Mouse (Mus musculus) hindbrain, embryonic 16.5 days (tissue): ENCODE data around the gene Ankib1. TPM values are rescaled to one million over a fixed set of nuclear protein-coding genes. Genes with fewer than 3 reads are reported as not detected.
A peak's percentile ranks its signal among the peaks of the same experiment; 100 is the strongest.
"Not testable (repeated sequence)": the region's sequence is repeated elsewhere in the genome, so short reads cannot be mapped to it uniquely, and the experiment has no call there.

ENCODE experiments used
- ATAC-seq: fragments of 200-750 bp; cut with Nextera tagmentation; 2 replicates; pipeline ENCODE4 v1.8.0; 2017; ENCODE audit warnings: moderate TSS enrichment, moderate library complexity
- H3K27ac ChIP-seq: fragments of 300-500 bp; sonication (generic); 2 replicates; pipeline ENCODE4 v1.5.1; 2014; ENCODE audit warnings: low read depth, mild to moderate bottlenecking, control low read depth, low read length, moderate library complexity
- H3K27me3 ChIP-seq: fragments of 300-500 bp; sonication (generic); replicated peaks from 2 replicates; pipeline ENCODE4 v1.6.1; 2014; ENCODE audit warnings: low read length; ENCODE audit not compliant: control insufficient read depth, insufficient read depth
- H3K36me3 ChIP-seq: fragments of 300-500 bp; sonication (generic); 2 replicates; pipeline ENCODE4 v1.6.1; 2014; ENCODE audit warnings: mild to moderate bottlenecking, low read length, moderate library complexity, mixed read lengths; ENCODE audit not compliant: control insufficient read depth, insufficient read depth
- H3K4me1 ChIP-seq: fragments of 300-500 bp; sonication (generic); 2 replicates; pipeline ENCODE4 v1.6.1; 2014; ENCODE audit warnings: low read depth, low read length; ENCODE audit not compliant: control insufficient read depth, insufficient read depth
- H3K4me2 ChIP-seq: fragments of 300-500 bp; sonication (generic); 2 replicates; pipeline ENCODE4 v1.6.1; 2014; ENCODE audit warnings: mild to moderate bottlenecking, low read length, control low read depth, moderate library complexity
- H3K4me3 ChIP-seq: fragments of 300-500 bp; sonication (generic); 2 replicates; pipeline ENCODE4 v1.5.1; 2014; ENCODE audit warnings: mild to moderate bottlenecking, low read length, control low read depth, moderate library complexity
- H3K9ac ChIP-seq: fragments of 300-500 bp; sonication (generic); 2 replicates; pipeline ENCODE4 v1.6.1; 2014; ENCODE audit warnings: low read depth, mild to moderate bottlenecking, control low read depth, low read length, moderate library complexity
- H3K9me3 ChIP-seq: fragments of 300-500 bp; sonication (generic); 2 replicates; pipeline ENCODE4 v1.6.1; 2014; ENCODE audit warnings: mild to moderate bottlenecking, low read length, moderate library complexity; ENCODE audit not compliant: control insufficient read depth
- WGBS: fragments of 180-500 bp; shearing (Covaris S2); extraction: QIAGEN DNeasy Blood & Tissue Kit; methylation state at CpG from one replicate; pipeline ENCODE4 v1.1.7; 2014; 5-methylcytosine and 5-hydroxymethylcytosine counted together
- polyA plus RNA-seq: library from polyadenylated mRNA; unstranded; fragments of >200 nt; fragmentation: Nextera tagmentation; extraction: Ambion mirVana; gene quantifications from 2 replicates; pipeline ENCODE4 v1.2.1, GENCODE M21; 2015

The Ankib1 gene
- polyA plus RNA-seq, 1 experiment from 2014 or later: 15.4 TPM

DNA sequence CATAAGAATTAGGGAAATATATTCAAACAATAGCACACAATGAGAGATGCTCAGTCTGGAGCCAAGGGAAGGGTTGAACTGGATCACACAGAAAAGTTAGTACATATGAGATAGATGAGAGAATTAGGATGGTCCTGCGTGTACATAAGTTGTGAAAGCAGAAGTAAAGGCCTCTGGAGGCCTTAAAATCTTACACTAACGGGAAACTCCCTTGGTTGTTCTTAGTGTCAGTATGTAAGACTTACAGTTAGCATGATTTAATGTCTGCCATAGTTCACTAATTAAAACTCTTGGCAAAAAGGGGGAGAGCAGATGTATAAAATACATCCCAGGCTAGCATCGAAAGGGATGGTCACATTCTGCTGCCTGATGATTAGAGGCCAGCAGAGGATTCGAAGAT lies 148.9 kb downstream of the Ankib1 start:
- 96% methylated on average over 4 of the region's 4 CpGs for WGBS
- no peak overlapping the region for H3K4me2 ChIP-seq
- no peaks in the 10 kb centered on the region for H3K36me3 ChIP-seq
- no peak overlapping the region for H3K4me3 ChIP-seq
- H3K9ac ChIP-seq: no peak overlapping the region
- H3K9me3 ChIP-seq: no peaks in the 10 kb centered on the region
- H3K4me1 ChIP-seq: no peaks in the 10 kb centered on the region
- H3K27me3 ChIP-seq: no peaks in the 10 kb centered on the region
- no peak for ATAC-seq
- H3K27ac ChIP-seq: no peak overlapping the region

DNA sequence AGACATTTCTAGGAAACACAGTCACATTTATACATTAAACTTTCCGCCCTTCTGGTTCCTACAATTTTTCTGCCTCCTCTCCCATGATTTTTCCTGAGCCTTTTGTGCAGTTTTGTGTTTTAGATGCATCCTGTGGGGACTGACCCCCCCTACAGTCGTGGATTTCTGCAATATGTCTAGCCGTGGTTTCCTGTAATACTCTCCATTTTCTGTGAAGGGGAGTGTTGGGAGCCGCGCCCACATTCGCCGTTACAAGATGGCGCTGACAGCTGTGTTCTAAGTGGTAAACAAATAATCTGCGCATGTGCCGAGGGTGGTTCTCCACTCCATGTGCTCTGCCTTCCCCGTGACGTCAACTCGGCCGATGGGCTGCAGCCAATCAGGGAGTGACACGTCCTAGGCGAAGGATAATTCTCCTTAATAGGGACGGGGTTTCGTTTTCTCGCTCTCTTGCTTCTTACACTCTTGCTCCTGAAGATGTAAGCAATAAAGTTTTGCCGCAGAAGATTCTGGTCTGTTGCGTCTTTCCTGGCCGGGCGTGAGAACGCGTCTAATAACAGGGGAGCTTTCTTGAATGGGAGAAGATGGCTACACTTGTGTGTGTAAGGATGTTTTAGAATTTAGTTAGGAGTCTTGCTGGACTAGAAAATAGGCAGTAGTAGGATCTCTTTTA lies 149.7 kb downstream of the Ankib1 start:
- ATAC-seq, H3K4me1 ChIP-seq, H3K4me3 ChIP-seq, H3K27ac ChIP-seq, H3K9ac ChIP-seq, H3K27me3 ChIP-seq, H3K9me3 ChIP-seq, H3K4me2 ChIP-seq, H3K36me3 ChIP-seq: not testable (repeated sequence)
- WGBS: 94% methylated on average over 15 of the region's 25 CpGs

DNA sequence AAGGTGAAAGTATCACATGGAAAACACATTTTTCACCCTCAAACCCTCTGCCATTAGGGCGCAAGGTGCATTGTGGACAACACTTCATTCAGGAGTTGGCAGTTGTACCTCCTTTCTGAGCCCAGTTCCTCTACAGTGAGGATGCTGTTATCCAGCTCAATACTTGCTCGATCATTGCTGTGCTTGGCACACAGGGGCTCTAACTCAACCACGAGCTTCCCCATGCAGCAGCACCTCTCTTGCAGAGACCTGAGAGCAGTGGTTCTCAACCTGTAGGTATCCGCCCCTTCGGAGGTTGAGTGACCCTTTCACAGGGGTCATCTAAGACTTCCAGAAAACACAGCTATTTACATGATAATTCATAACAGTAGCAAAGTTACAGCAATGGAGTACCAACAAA lies 151.1 kb downstream of the Ankib1 start:
- no peaks in the 10 kb centered on the region for H3K9me3 ChIP-seq
- 84% methylated on average over 5 of the region's 5 CpGs for WGBS
- no peak for ATAC-seq
- H3K27ac ChIP-seq: no peak overlapping the region
- no peak overlapping the region for H3K4me3 ChIP-seq
- no peak overlapping the region for H3K9ac ChIP-seq
- no peaks in the 10 kb centered on the region for H3K36me3 ChIP-seq
- H3K27me3 ChIP-seq: no peaks in the 10 kb centered on the region
- H3K4me1 ChIP-seq: peaks cover under 1% of the 10 kb centered on the region
- H3K4me2 ChIP-seq: no peak overlapping the region

DNA sequence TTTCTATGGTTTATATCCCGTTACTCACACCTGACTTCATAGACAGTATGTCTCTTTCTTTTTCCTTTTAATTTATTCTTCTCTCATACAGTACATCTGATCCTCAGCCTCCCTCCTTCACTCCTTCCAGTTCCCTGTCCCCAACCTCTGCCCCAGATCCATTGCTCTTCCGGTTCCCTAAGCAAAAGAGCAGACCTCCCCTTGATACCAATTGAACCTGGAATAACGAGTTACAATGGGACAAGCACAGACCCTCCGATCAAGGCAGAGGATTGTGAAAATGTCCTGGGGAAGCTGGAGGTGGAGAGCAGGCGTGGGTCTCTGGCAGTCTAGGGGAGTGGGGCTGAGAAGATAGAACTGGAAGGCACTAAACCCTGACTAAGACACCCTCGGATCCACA lies 151.8 kb downstream of the Ankib1 start, which contains the start of gene Tmbim7:
Gene Tmbim7, plus strand, starts transcription at position 301 of the 400 bp plus-strand sequence.
- no peak within 1 kb of the TSS for H3K27ac ChIP-seq
- no peaks in the 10 kb centered on the region for H3K36me3 ChIP-seq
- H3K27me3 ChIP-seq: no peaks in the 10 kb centered on the region
- H3K4me1 ChIP-seq: peaks cover 5% of the 10 kb centered on the region
- ATAC-seq: no peak
- H3K4me2 ChIP-seq: no peak within 1 kb of the TSS
- no peak within 1 kb of the TSS for H3K9ac ChIP-seq
- no peak within 1 kb of the TSS for H3K4me3 ChIP-seq
- 79% methylated on average over 6 of the region's 6 CpGs for WGBS
- H3K9me3 ChIP-seq: no peaks in the 10 kb centered on the region

DNA sequence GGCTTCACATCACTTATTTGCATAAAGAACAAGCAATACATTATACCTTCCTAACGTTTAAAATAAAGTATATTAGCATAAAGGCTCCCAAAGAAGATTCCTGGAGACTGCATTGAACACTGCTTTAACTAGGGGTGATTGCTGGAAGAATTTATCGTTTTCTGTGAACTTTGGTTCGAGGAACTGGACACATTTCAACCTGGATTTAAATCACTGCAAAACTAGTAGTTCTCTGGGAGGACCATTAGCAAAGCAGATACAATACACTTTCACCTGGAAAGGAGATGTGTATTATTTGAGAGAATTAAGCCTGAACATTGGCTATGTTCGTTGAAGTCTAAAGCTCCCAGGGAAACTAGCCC lies 153.9 kb downstream of the Ankib1 start:
- no peak overlapping the region for H3K9ac ChIP-seq
- ATAC-seq: no peak
- H3K4me2 ChIP-seq: no peak overlapping the region
- H3K27me3 ChIP-seq: no peaks in the 10 kb centered on the region
- no peaks in the 10 kb centered on the region for H3K9me3 ChIP-seq
- H3K27ac ChIP-seq: no peak overlapping the region
- H3K4me1 ChIP-seq: peaks cover 14% of the 10 kb centered on the region
- WGBS: 75% methylated on average over 4 of the region's 4 CpGs
- no peak overlapping the region for H3K4me3 ChIP-seq
- H3K36me3 ChIP-seq: peaks cover 4% of the 10 kb centered on the region; the same call in 1 of the 2 replicates

DNA sequence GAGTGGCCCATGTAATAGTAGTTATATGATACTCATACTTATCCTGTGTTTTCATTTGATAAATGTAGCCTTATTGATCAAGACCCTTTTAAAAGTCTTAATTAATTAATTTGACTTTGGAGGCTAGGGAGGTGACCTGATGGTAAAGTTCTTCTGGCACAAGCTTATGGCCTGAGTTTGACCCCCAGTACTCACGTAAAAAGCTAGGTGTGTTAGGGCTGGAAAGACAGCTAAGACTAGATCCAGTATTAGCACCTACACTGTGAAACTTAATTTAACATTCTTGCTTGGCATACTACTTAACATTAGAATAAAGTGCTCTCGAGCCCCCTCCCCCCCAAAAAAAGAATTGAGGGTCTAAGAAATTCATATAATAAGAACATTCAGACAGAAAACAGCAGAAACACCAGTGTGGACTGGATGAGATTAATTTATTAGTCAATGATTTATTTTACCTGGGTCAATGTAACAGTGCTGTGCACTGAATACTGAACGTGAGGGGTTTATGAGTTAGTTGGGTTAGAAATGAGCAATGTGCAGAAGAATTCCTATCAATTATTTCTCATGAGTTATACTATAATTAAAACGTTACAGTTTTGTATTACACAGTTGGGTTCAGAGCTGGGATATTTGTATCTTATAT lies 154.4 kb downstream of the Ankib1 start:
- Histone ChIP-seq H3K36me3 (peaks cover 4% of the 10 kb centered on the region; the same call in 1 of the 2 replicates), H3K4me3 (peak overlapping the region; percentile 98; the same call in 1 of the 2 replicates), H3K27me3 (no peaks in the 10 kb centered on the region), H3K4me1 (peaks cover 14% of the 10 kb centered on the region), H3K9me3 (no peaks in the 10 kb centered on the region), H3K9ac (no peak overlapping the region), H3K27ac (no peak overlapping the region), H3K4me2 (peak overlapping the region; percentile 75)
- WGBS: 56% methylated on average over 4 of the region's 4 CpGs
- peak; percentile 46 for ATAC-seq

DNA sequence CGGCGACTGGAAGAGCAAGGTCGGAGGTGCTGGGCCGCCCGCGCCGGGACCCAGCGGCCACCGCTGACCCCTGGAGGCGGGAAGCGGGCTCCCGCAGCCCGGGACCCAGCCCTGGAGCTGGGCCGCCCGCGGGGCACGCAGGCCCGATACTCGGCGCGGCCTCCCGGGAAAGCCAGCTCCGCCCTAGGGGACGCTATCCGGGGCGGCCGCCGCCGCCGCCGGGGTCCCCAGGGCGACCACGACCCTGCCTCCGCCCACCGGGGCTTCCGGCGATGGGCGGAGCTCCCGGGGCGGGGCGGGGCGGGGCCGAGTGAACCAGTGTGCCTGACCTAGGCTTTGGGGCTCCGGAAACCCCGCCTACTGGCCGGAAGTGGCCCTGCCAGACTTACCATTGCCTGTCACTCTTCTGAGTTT lies 155.0 kb downstream of the Ankib1 start:
- Histone ChIP-seq H3K27me3 (no peaks in the 10 kb centered on the region), H3K9ac (peak overlapping the region; percentile 97), H3K9me3 (no peaks in the 10 kb centered on the region), H3K4me1 (peaks cover 14% of the 10 kb centered on the region), H3K36me3 (peaks cover 4% of the 10 kb centered on the region; the same call in 1 of the 2 replicates), H3K4me2 (peak overlapping the region; percentile 75), H3K4me3 (peak overlapping the region; percentile 98), H3K27ac (peak overlapping the region; percentile 91)
- ATAC-seq: peak; percentile 96
- 0% methylated on average over 1 of the region's 46 CpGs for WGBS

DNA sequence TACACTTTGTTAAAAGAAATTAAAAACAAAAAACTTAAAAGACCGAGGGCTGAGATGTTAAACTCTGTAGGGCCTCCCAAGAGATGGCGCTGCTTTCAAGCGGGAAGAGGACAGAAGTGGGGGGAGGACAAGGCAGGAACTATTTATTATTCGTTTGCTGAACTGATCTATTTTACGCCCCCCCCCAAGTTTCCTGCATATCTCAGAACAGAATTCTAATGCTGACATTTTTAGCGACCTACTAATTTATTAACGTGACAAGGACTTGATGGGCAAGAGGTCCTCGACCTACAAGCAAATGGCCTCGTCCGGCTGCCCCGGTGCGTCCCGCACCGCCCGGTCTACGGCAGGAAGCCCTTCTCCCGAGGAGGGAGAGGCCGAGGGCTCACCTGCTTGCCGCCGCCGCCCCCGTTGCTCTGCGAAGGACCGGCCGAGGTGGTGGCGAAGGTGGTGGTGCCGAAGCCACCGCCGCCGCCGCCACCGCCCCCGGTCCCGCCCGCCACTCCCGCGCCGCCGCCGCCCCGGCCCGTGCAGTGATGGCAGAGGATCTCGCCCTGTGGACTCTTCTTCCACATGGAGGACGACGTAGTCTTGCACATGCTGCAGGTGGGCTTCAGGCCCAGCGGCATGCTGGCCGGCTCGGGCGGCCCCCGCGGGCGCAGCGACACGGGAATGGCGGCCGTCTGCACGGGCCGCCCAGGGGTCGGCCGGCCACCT lies 155.6 kb downstream of the Ankib1 start:
- Histone ChIP-seq H3K27me3 (no peaks in the 10 kb centered on the region), H3K27ac (peak overlapping the region; percentile 91), H3K9ac (peak overlapping the region; percentile 97), H3K4me2 (peak overlapping the region; percentile 75), H3K4me3 (peak overlapping the region; percentile 98), H3K4me1 (peaks cover 14% of the 10 kb centered on the region), H3K36me3 (peaks cover 4% of the 10 kb centered on the region; the same call in 1 of the 2 replicates), H3K9me3 (no peaks in the 10 kb centered on the region)
- peak; percentile 86 for ATAC-seq
- under 1% methylated on average over 37 of the region's 60 CpGs for WGBS

DNA sequence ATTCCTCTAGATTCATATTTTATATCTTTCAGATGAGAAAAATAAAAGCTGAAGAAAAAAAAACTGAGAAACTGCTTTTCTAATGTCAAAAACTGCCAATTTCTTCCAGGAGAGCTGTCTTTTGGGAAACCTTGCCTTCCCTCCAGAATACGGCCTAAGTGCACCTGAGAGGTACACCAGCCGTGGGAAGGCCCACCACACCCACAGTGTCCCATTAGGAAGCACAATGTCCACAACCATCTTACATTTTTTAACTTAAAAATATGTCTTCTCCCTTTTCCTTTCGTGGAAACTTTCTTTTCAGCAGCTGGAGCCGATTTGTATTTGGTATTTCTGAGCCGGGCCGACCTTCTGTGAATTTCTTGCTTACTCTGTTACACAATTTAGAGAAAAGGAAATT lies 156.2 kb downstream of the Ankib1 start:
- peaks cover 14% of the 10 kb centered on the region for H3K4me1 ChIP-seq
- H3K4me2 ChIP-seq: peak overlapping the region; percentile 75
- H3K4me3 ChIP-seq: peak overlapping the region; percentile 98
- H3K36me3 ChIP-seq: peaks cover 6% of the 10 kb centered on the region
- WGBS: 27% methylated on average over 6 of the region's 6 CpGs
- no peak overlapping the region for H3K27ac ChIP-seq
- no peak for ATAC-seq
- H3K9ac ChIP-seq: peak overlapping the region; percentile 55
- H3K27me3 ChIP-seq: no peaks in the 10 kb centered on the region
- H3K9me3 ChIP-seq: no peaks in the 10 kb centered on the region
